Mouse (Mus musculus): ENCODE measurements at regions not wholly inside any gene's neighbourhood (a gene's known extent, or its start where the extent isn't known, plus 50 kb on each side); places are given as distances from the start of the nearest gene placed in this dataset.
A peak's percentile ranks its signal among the peaks of the same experiment; 100 is the strongest.

DNA sequence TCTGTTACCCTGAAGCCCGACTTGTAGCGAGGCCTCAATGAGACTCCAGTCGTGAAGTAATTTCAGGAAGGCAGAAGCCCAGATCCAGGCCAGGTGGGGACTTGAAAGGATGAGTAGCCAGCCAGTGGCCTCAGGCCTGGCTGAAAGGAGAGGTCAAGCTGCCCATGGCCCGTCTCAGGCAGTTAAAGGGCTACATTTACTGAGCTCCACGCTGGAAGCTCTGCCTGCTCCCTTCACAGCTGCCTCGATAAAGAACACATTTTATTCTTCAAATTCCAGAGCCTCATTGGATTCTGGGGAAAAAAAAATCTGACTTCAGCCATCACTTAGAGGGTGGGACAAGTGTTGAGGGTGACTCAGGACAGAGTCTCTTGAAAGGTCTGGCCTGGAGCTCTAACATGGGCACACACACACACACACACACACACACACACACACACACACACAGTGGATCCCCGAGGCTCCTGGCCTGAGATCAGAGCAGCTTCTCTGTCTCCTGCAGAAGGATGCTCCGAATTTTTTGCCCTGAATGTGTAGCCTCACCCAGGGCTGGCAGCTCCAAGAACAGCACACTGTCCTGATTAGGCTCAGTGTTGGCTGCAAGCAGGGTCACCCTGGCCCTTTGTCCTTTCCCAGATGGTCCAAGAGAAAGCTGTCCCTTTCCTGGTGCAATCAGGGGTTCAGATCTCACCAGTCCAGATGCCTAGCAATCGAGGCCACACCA lies 53.0 kb downstream of the Gadd45g start:
- DNase-seq (ENCODE audit: low spot score), result peak; percentile 15

DNA sequence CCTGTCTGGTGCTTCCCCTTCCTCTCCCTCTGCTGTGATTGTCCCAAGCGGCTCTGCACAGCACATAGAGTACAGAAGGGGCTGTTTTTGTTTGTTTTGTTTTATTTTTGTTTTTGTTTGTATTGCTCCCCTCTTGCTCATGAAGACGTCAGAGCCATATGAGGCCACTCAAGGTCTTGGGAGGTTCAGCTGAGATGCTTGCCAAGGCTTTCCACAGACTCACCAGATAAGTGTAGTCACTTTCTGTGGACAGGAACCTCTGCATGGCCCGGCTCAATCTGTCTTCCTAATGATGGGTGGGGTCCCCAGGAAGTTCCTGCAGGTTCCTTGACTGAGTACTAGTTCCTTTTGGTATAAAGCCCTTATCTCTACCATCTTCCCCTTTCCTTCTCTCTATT lies 53.6 kb downstream of the Gadd45g start:
- no peak for DNase-seq (ENCODE audit: low spot score)

GRCm38 (mm10) chr13:51902482-51903285 lies 56.2 kb downstream of the Gadd45g start:
- peak; percentile 77 for DNase-seq (ENCODE audit: low spot score)

DNA sequence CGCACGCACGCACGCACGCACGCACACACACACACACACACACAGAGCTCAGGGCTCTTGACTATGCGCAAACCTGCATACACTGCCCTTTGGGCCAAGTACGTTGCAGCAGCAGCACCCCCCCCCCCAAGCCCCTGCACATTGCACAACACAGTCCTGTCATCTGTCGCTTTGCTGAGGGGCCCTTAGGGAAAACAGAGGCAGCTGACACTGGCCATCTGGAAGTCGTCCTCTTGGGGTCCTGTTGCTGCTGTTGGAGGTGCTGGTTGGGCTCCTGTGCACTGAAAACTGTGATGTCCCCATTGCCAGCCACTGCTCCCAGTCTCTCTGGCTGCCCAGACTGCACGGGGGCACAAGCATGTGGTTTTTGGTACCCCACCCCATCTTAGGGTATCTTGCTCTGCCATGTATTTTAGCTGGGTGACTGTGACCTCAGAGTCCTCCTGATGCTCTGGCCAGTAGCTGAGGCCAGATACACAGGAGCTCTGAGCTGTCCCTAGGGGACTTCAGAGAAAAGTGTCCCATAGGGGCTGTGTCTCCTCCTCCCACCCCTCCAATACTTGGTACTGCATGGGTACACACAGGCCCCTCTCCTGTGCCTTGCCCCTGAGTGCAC lies 57.0 kb downstream of the Gadd45g start:
- DNase-seq (ENCODE audit: low spot score), result no peak

- no peak for DNase-seq (ENCODE audit: low spot score)
Observed at GRCm38 (mm10) chr13:51905270-51905669, 58.8 kb downstream of the Gadd45g start.

DNA sequence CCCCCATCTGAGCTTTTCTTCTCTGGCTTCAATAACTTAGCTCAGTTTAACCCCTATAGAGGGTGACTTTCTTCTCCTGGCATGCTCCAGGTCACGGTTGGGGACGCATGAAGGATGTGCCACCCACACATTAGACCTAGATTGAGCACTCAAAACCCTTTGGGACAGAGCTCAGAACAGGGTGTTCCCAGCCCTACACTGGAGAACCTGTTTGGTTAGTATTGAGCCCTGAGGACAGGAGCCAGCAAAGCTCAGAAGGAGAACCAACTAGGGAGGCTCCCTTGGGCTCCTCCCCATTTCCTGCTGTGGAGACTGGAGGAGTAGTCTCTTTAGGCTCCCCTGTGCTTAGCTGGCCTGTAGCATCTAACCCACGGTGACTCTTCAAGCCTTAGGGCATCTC lies 59.6 kb downstream of the Gadd45g start:
- DNase-seq (ENCODE audit: low spot score), result peak; percentile 67

- no peak for DNase-seq (ENCODE audit: low spot score)
Observed at GRCm38 (mm10) chr13:51908514-51908913, 62.0 kb downstream of the Gadd45g start.

DNA sequence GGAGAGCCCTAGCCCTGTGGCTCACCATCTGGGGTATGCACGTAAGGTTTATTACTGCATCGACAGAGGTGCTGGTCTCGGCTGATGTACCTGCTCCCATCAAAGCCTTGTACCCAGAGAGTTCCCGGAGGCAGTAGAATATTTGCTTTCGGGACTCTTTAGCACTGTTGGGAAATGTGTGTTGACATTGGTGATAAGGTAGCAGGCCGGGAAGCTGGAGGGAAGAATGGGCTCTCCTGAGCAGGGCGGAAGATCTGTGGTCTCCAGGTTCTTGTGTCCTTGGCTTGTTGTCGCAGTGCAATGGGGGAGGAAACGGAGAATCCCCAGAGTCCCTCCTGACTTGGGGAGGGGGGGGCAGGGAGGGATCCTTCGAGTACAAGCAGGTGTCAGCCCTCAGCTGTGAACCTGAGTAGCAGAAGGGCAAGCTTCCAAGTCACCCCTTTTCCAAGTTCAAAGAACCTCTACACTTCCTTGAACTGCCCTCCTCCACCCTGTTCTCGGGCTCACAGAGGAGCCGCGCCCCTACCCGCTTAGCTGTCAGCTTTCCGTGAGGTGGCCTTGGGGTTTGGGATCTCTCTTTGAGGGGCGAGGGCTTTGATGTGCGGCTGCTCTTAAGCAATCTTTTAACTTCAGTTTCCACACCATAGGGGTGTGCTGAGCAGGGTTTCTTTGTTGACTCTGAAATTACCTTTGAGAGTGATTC lies 65.0 kb downstream of the Gadd45g start:
- DNase-seq (ENCODE audit: low spot score), result no peak

GRCm38 (mm10) chr13:51912477-51912876 lies 66.0 kb downstream of the Gadd45g start:
- DNase-seq (ENCODE audit: low spot score), result no peak

- DNase-seq (ENCODE audit: low spot score), result no peak
Observed at GRCm38 (mm10) chr13:51912994-51913393, 66.5 kb downstream of the Gadd45g start.

- DNase-seq (ENCODE audit: low spot score), result peak; percentile 49
Observed at GRCm38 (mm10) chr13:51916666-51917240, 70.3 kb downstream of the Gadd45g start.

- DNase-seq (ENCODE audit: low spot score), result no peak
Observed at GRCm38 (mm10) chr13:51917658-51918057, 71.2 kb downstream of the Gadd45g start.

- no peak for DNase-seq (ENCODE audit: low spot score)
Observed at GRCm38 (mm10) chr13:51918108-51918507, 71.6 kb downstream of the Gadd45g start.

DNA sequence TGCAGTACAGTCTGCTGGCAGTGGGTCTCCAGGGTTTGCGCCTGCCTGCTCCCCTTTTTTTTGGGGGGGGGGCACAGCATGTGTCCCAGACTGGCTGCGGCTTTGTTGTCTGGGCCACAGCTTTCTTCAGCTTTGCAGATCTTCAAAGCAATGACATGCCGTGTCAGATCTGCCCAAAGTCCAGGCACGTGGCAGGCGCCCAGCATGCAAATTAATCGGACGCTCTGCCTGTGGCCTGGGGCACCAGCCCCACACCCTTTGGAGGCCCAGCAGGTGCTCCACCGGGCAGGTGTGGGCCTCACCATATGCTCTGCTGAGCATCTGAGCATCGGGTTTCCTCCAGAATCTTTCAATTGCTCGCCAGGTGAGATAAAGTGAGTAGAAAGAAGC lies 72.3 kb downstream of the Gadd45g start:
- no peak for DNase-seq (ENCODE audit: low spot score)

GRCm38 (mm10) chr13:51919171-51919793 lies 72.8 kb downstream of the Gadd45g start:
- no peak for DNase-seq (ENCODE audit: low spot score)

GRCm38 (mm10) chr13:51919937-51920336 lies 73.5 kb downstream of the Gadd45g start:
- no peak for DNase-seq (ENCODE audit: low spot score)

GRCm38 (mm10) chr13:51920511-51921351 lies 74.3 kb downstream of the Gadd45g start:
- no peak for DNase-seq (ENCODE audit: low spot score)

GRCm38 (mm10) chr13:51921550-51921949 lies 75.1 kb downstream of the Gadd45g start:
- no peak for DNase-seq (ENCODE audit: low spot score)

GRCm38 (mm10) chr13:51926764-51927163 lies 80.3 kb downstream of the Gadd45g start:
- no peak for DNase-seq (ENCODE audit: low spot score)

DNA sequence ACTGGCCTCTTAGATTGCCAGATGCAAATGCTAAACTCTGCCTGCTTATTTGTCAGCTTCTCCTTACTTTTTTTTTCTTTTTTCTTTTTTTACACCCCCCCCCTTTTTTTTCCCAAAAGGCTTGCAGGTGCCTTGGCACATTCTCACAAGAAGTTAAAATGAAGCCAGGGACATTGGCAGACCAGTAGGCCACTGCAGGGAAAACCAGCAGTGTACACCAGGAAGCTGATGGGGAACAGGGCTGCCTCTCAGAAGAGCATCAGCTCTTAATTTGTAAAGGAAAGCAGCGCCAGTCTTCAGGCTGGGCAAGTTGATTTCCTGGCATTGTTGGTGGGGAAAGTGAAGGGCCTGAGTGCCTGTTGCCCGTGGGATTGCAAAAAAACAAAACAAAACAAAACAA lies 83.3 kb downstream of the Gadd45g start:
- DNase-seq (ENCODE audit: low spot score), result no peak

GRCm38 (mm10) chr13:51930301-51930747 lies 83.8 kb downstream of the Gadd45g start:
- DNase-seq (ENCODE audit: low spot score), result peak; percentile 41
